Mouse (Mus musculus): ENCODE results near the gene Myoz1. TPM values are rescaled to one million over a fixed set of nuclear protein-coding genes. Genes with fewer than 3 reads are reported as not detected.

Gene Myoz1
- polyA plus RNA-seq, 1 experiment, result 0.16 TPM

DNA sequence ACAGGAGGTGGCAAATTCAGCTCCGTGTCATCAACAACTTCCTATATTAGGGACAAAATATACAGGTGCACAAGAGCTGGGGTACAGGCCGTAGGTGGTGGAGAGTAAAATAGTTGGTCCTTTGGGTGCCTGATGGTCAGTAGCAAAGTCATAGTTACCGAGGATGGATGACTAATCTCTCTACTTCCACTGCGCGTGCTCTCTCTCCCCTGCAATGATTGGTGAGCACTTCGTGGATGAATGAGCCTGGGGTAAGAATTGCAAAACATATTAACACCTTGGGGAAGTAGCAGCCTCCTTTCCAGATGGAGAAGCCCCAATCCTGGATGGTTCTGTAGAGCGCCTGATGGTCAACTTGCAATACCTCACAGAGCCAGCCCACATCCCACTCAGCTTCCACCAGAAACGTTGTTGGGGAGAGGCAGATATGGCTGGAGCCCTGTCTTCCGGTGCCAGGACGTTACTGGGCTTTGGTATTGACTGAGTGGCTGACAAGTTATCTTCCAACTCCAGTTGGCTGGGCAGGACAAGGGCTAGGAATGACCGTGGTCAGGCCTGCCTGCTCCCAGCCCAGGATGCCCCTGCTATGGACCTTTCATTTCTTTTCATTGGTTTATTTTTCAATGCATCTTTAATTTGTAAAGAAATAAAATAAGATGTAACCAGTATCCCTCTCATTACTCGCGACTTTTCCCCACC, 38.0 kb upstream of the Myoz1 start:
- TF ChIP-seq CTCF (IDR thresholded peaks at IDR 0.05; ENCODE audit: borderline replicate concordance, extremely low read depth, insufficient read depth, insufficient read length) (no peak), POLR2A (IDR thresholded peaks at IDR 0.05; ENCODE audit: borderline replicate concordance, extremely low read depth, insufficient read depth, insufficient read length, poor library complexity, severe bottlenecking) (no peak)
- DNase-seq (ENCODE audit: low read depth), result peak; percentile 2

DNA sequence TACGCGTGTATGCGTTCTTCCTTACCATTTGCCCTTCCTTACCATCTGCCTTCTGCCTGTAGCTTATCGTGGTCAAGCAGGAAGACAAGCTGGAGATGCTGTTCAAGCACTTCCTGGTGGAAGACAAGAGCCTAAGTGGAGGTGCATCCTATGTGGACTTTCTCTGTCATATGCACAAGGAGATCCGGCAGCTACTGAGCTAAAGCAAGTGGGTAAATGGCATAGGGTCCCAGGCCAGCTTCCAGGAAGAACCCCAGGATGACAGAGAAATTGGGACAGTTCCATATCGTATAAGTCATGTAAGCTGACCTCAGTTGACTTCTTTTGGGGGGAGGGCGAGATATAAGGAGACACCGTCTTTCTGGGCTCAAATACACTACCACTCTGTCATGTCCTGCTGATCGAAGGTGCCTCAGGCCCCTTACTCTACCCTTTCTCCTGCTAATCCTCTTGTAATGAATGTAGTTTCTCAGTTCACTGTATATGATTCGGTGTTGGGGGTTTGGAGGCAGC, 37.3 kb upstream of the Myoz1 start:
- no peak for DNase-seq (ENCODE audit: low read depth)
- TF ChIP-seq POLR2A (IDR thresholded peaks at IDR 0.05; ENCODE audit: borderline replicate concordance, extremely low read depth, insufficient read depth, insufficient read length, poor library complexity, severe bottlenecking) (no peak), CTCF (IDR thresholded peaks at IDR 0.05; ENCODE audit: borderline replicate concordance, extremely low read depth, insufficient read depth, insufficient read length) (no peak)

DNA sequence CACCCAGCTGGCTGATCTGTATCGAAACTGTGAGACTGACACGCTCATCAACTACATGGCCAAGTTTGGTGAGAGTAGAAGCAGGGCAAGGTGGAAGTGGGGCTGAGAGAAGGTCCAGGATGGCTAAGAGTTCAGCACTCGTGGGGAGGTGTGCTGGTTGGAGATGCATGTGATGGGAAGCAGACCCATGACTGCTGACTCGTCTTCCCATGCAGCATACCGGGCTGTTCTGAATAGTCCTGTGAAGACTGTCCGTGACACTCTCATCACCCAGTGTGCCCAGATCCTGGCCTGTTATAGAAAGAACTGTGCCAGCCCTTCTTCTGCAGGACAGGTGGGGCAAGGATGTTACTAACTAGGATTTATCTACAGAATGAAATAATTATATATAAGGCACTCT, 35.4 kb upstream of the Myoz1 start:
- DNase-seq (ENCODE audit: low read depth), result no peak
- TF ChIP-seq POLR2A (IDR thresholded peaks at IDR 0.05; ENCODE audit: borderline replicate concordance, extremely low read depth, insufficient read depth, insufficient read length, poor library complexity, severe bottlenecking) (no peak), CTCF (IDR thresholded peaks at IDR 0.05; ENCODE audit: borderline replicate concordance, extremely low read depth, insufficient read depth, insufficient read length) (no peak)

DNA sequence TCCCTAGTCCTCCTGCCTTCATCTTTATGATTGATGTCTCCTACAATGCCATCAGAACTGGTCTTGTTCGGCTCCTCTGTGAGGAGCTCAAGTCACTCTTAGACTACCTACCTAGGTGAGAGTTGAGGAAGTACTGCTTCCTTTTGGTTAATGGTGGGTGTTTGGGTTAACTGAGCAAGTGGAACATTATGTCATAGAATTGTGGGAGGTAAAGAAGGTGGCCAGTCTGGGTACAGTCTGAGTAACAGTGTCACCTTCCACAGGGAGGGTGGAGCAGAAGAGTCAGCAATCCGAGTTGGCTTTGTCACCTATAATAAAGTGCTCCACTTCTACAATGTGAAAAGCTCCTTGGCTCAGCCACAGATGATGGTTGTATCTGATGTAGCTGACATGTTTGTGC, 32.7 kb upstream of the Myoz1 start:
- DNase-seq (ENCODE audit: low read depth), result no peak

DNA sequence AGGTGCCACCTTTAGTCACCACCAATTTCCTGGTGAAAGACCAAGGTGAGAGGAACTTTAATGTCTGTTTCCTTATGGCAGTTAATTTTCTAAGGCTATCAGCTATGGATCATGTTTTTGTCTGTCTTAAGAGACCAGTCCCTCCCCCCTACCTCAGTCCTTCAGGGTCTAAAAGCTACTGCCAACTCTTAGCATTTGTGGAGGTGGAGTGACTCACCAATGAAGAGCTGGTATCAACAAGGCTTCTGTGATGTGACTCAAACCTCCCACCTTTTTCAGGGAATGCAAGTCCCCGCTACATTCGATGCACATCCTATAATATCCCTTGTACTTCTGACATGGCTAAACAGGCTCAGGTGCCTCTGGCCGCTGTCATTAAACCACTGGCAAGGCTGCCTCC, 30.2 kb upstream of the Myoz1 start:
- no peak for DNase-seq (ENCODE audit: low read depth)
- TF ChIP-seq POLR2A (IDR thresholded peaks at IDR 0.05; ENCODE audit: borderline replicate concordance, extremely low read depth, insufficient read depth, insufficient read length, poor library complexity, severe bottlenecking) (no peak), CTCF (IDR thresholded peaks at IDR 0.05; ENCODE audit: borderline replicate concordance, extremely low read depth, insufficient read depth, insufficient read length) (no peak)

More for the DNA sequence above, 32.7 kb upstream of the Myoz1 start:
- TF ChIP-seq POLR2A (IDR thresholded peaks at IDR 0.05; ENCODE audit: borderline replicate concordance, extremely low read depth, insufficient read depth, insufficient read length, poor library complexity, severe bottlenecking), result no peak
- TF ChIP-seq CTCF (IDR thresholded peaks at IDR 0.05; ENCODE audit: borderline replicate concordance, extremely low read depth, insufficient read depth, insufficient read length), result no peak

DNA sequence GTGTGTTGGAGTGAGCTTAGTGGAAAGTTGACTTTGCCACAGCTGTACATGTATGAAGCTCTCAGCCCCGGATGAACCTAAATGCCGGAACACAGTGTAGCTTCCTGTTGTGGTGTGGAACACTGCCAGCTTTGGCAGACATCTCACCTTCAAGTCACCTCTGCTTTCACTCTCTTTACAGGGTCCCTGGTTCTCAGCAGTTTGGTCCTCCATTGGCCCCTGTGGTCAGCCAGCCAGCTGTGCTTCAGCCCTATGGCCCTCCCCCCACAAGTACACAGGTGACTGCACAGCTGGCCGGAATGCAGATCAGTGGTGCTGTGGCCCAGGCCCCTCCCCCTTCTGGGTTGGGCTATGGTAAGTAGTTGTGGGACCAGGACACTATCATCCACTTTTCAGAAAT, 26.2 kb upstream of the Myoz1 start:
- TF ChIP-seq CTCF (IDR thresholded peaks at IDR 0.05; ENCODE audit: borderline replicate concordance, extremely low read depth, insufficient read depth, insufficient read length), result no peak
- DNase-seq (ENCODE audit: low read depth), result no peak

DNA sequence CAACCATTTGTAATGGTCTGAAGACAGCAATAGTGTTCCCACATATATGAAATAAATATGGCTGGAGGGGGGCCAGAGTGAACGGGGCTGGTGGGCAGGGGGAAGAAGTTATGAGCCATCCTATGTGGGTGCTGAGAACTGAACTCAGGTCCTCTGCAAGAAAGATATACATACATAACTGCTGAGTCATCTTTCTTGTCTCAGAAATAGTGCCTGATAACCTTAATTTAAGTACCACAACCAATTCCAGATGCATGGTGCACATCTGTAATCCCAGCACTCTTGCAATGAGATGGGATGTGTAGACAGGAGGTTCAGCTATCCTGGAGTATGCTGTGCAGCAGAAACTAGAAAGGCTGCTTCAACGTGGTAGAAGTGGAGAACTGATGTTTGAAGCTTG, 25.4 kb upstream of the Myoz1 start:
- no peak for DNase-seq (ENCODE audit: low read depth)
- TF ChIP-seq POLR2A (IDR thresholded peaks at IDR 0.05; ENCODE audit: borderline replicate concordance, extremely low read depth, insufficient read depth, insufficient read length, poor library complexity, severe bottlenecking), result no peak

DNA sequence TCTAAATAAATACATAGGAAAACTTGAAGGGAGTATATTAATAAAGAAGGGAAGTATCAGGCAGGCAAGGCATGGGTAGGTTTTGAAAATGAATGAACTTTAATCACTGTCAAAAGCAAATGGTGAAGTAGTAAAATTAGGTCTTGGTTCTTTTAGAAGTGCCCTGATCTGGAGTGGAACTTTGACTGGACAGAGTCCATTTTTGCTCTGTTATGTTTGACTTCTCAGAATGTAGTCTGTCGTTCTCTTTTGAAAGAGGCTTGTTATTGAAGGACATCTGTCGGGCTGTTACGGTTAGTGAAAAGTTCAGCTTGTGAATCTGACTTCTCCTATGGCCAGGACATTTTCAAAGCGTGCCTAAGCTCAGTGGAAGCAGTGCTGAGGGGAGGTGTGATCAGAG, 21.6 kb upstream of the Myoz1 start:
- TF ChIP-seq CTCF (IDR thresholded peaks at IDR 0.05; ENCODE audit: borderline replicate concordance, extremely low read depth, insufficient read depth, insufficient read length) (no peak), POLR2A (IDR thresholded peaks at IDR 0.05; ENCODE audit: borderline replicate concordance, extremely low read depth, insufficient read depth, insufficient read length, poor library complexity, severe bottlenecking) (no peak)
- DNase-seq (ENCODE audit: low read depth), result no peak

DNA sequence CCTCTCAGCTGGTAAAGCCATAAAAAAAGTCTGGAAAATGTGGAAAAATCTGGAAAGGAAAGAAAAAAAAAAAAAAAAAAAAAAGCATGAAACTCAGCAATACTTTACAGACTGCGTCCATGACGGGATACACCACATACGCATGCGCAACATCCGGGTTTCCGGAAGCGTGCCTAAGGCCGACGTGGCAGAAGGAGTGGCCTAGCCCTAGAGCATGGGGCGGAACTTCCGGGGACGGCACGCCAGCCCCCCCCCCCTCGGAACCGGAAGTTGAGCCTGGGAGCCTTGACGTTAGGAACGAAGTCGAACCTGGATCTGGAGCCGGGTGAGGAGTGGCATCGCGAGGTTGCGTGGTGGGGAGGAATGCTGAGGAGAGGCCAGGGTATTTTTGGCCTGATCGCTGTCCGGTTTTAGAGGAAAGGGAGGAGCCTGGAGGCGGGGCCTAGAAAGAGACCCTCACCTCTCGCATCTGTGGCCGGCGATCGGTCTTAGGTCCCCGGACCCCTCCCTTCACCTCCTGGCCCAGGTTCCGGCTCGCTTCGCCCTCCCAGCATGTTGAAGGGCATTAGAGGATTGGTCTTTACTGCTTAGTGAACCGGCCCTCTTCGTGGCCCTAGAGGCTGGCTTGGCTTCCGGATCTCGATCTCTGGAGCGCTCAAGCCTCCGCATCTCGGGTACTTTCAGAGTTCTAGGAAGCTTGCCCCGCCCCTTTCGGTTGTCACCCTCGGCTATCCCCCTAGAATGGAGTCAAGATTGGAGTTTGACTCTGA, 17.9 kb upstream of the Myoz1 start, which contains the start of gene Sec24c:
TSS of gene Sec24c (plus strand) at position 245 of the 770 bp plus-strand sequence.
- TF ChIP-seq CTCF (IDR thresholded peaks at IDR 0.05; ENCODE audit: borderline replicate concordance, extremely low read depth, insufficient read depth, insufficient read length) (no peak), POLR2A (IDR thresholded peaks at IDR 0.05; ENCODE audit: borderline replicate concordance, extremely low read depth, insufficient read depth, insufficient read length, poor library complexity, severe bottlenecking) (peak; percentile 23; the same call in 1 of the 2 replicates)
- peak; percentile 99 for DNase-seq (ENCODE audit: low read depth)

DNA sequence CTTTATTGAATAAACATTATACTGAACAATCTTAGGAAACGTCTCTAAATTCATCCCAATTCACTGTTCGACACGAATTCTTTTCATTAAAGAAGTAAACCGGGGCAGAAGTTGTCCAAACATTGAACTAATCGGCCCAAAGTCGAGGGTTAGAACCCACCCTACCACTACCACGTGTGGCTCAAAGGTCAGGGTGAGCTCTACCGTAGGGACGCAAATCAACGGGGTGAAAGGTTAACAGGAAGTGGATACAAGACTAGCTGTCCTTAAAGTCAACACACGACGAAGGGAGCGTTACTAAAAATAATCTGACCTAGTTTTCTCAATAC, 17.4 kb upstream of the Myoz1 start:
- TF ChIP-seq POLR2A (IDR thresholded peaks at IDR 0.05; ENCODE audit: borderline replicate concordance, extremely low read depth, insufficient read depth, insufficient read length, poor library complexity, severe bottlenecking), result no peak
- no peak for TF ChIP-seq CTCF (IDR thresholded peaks at IDR 0.05; ENCODE audit: borderline replicate concordance, extremely low read depth, insufficient read depth, insufficient read length)
- DNase-seq (ENCODE audit: low read depth), result no peak

DNA sequence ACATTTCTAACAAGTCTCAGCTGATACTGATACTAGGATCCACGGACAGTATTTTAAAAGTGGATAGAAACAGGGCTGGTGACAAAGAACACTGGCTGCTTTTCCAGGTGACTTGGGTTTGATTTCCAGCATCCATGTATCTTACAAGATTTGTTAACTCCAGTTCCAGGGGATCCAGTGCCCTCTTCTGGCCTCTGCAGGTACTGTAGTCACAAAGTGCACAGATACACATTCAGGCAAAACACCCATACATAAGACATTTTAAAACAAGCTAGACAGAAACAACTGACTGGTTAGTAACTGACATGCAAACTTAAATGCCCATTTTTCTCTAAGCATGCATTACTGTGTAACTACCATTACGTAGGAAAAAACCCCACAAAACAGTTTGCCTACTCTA, 16.6 kb upstream of the Myoz1 start:
- peak; percentile 32 for DNase-seq (ENCODE audit: low read depth)
- TF ChIP-seq CTCF (IDR thresholded peaks at IDR 0.05; ENCODE audit: borderline replicate concordance, extremely low read depth, insufficient read depth, insufficient read length), result peak; percentile 32; the same call in 1 of the 2 replicates
- no peak for TF ChIP-seq POLR2A (IDR thresholded peaks at IDR 0.05; ENCODE audit: borderline replicate concordance, extremely low read depth, insufficient read depth, insufficient read length, poor library complexity, severe bottlenecking)
